Mouse (Mus musculus): ENCODE results near the gene St7.

Gene St7

GRCm38 (mm10) chr6:17816865-17817435 lies 124.2 kb downstream of the St7 start:
- DNase-seq (ENCODE audit: low read depth), result no peak

DNA sequence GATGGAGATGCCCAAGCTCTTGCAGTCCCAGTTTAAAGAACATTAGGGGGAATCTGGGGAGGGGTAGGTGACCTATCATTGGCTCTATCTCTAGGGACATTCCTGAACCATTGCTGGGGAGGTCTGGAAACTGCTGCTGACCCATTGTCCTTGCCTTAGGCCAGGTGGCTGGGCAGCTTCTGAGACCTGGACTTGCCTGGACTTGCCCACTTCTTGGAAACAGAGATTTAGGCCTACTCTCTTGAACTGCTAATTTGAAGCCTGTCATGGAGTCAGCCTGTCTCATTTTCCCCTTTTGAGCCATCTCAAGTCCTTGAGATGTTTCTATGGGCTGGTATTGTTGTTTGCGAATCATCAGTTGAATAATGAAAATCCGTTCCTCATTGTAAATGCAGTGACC lies 130.9 kb downstream of the St7 start:
- no peak for DNase-seq (ENCODE audit: low read depth)

GRCm38 (mm10) chr6:17824735-17825134 lies 132.0 kb downstream of the St7 start:
- no peak for DNase-seq (ENCODE audit: low read depth)

DNA sequence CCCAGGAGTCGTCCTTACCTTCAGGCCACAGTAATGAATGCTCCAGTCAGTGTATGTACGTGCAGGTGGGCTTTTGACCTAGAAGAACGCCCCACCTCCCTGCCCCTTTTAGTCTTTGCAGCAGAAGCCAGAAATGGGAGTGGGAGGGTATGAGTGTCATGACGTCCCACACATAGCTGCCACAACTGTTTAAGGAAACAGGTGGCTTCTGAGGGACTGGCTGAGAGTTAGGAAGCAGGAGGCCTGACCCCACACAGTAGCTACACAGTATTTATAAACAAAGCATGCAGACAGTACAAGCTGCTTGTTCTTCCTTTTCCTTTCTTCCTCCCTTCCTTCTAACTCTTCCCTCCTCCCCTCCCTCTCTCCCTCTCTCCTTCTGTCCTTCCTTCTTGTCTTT lies 135.6 kb downstream of the St7 start:
- no peak for DNase-seq (ENCODE audit: low read depth)

GRCm38 (mm10) chr6:17829981-17830380 lies 137.2 kb downstream of the St7 start:
- no peak for DNase-seq (ENCODE audit: low read depth)

GRCm38 (mm10) chr6:17834493-17834892 lies 141.8 kb downstream of the St7 start:
- peak; percentile 73 for DNase-seq (ENCODE audit: low read depth)

GRCm38 (mm10) chr6:17835693-17836092 lies 143.0 kb downstream of the St7 start:
- no peak for DNase-seq (ENCODE audit: low read depth)

- DNase-seq (ENCODE audit: low read depth), result peak; percentile 34
These were observed 144.9 kb downstream of the St7 start for GRCm38 (mm10) chr6:17837676-17838075.

DNA sequence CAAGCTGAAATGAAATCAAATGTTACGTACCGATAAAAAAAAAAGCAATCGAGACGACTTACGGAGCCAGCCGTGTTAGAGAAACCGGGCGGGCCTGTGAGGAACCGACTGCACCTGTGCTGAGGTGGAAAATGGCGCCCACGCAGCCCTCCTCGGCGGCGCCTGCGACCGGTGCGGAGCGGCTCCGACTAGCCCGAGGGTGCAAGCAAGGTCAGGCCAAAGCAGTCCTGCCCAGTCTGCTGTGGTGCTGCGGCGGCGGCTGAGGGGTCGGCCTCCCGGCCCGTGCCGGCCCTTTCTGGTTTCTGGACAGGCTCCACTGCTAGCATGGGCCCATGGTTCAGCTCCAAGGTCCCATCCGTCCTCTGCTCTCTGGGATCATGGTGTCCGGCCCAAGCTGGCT lies 147.7 kb downstream of the St7 start:
- no peak for DNase-seq (ENCODE audit: low read depth)

DNA sequence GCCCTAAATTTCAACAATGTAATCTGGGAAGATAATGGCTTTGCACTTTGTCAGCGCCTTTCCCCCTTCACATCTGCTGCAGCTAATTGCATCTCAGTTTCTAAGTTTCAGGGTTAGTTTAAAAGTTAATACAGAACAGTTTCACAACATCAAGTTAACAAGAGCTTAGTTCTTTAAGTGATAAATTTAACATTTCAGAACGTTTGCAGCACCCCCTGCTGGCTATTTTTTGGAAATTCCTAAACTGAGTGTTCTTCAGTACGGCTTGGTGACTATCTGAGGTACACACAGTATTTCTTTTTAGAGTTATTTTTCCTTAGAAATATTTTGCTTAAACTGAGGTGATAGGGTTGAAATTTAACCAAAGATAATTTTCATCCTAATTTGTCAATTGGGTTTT lies 150.0 kb downstream of the St7 start:
- peak; percentile 49 for DNase-seq (ENCODE audit: low read depth)

DNA sequence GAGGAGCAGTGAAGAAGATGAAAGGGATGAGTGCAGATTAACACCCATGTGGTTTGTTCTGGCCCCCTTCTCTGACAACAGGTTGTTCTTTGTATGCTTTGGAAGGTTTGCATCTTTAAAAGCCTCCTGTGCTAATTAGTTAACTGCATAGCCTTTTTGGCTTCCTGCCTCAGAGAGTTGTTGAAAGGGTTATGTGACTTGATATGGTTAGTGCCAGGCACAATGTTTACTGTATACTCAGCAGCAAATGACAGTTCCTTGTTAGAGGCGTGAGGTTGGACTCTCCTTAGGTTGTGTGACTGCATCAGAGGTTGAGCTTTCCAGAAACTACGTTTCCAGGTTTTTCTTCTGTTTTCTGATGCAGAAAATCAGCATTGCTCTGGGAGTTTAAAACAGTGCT lies 158.6 kb downstream of the St7 start:
- no peak for DNase-seq (ENCODE audit: low read depth)

- no peak for DNase-seq (ENCODE audit: low read depth)
These were observed 161.0 kb downstream of the St7 start for GRCm38 (mm10) chr6:17853587-17854274.

DNA sequence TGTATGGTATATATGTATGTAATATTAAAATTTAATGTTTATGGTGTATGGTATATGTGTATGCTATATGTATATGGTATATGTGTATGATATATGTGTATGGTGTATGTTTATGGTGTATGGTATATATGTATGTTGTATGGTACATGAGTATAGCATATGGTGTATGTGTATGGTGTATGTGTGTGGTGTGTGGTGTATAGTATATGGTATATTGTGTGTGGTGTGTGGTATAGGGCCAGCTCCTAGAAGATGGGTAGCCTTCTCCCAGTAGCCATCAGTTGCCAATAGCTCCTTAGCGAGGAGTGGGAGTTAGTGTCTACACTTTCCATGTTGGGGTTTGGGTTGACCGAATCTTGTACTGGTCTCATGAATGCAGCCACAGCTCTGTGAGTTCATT lies 162.9 kb downstream of the St7 start:
- DNase-seq (ENCODE audit: low read depth), result no peak

- DNase-seq (ENCODE audit: low read depth), result no peak
These were observed 166.8 kb downstream of the St7 start for GRCm38 (mm10) chr6:17859564-17859963.

DNA sequence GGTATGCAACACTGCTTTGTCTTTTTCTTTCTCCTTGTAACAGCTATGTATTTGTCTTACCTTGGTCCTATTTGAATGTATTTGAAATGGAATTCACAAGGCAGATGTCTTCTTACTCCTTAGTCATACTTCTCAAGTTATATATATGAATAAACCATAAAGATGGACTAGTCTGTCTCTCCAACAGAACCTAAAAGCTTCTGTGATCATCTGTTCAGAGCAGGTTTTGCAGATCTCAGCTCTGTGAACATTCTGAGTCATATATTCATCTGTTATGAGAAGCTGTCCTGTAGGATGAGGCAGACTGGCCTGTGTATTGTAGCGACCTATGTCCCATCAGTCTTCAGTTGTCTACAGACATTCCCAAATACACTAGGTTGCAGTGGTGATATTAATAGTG lies 167.7 kb downstream of the St7 start:
- no peak for DNase-seq (ENCODE audit: low read depth)

DNA sequence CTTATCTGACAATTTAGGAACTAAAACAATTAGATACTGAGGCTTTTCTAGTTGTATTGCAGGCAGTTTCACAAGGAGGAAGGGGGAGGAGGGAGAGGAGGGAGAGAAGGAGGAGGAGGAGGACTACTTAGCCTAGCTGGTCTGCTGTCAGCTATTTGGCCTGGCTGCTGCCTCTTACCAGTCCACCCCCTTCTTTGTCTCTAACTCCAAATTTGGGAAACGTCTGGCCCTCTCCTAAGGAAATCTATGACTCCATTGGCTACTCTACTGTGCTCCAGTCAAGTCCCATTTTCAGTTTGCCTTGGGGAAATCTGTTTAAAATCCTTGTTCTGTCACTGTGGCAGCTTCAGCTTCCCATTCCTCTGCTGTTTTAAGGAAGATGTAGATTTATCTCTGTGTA lies 175.1 kb downstream of the St7 start:
- DNase-seq (ENCODE audit: low read depth), result no peak

DNA sequence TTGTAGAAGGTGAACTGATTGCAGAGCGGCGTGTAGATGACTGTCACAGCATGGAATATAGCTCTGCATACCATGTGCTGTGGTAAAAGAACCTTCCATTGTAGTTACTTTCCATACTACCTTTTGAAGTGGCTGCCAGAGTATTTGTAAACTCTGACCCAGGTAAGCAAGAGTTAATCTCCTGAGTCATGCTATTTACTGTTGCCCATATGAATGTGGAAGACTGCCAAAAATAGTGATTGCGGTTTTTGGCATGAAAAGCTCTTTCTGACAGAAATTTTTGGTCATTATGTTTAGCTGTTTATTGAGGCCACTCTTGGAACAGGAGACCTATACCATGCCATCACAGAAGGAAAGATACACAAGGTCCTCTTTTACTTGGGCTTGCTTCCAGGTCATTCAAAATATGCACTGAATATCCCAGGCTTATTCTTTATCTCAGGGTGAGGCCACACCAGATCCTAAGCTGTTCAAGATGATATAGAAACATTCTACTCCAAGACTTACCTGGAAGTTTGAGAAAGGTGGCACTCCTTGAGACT lies 179.2 kb downstream of the St7 start:
- DNase-seq (ENCODE audit: low read depth), result no peak

DNA sequence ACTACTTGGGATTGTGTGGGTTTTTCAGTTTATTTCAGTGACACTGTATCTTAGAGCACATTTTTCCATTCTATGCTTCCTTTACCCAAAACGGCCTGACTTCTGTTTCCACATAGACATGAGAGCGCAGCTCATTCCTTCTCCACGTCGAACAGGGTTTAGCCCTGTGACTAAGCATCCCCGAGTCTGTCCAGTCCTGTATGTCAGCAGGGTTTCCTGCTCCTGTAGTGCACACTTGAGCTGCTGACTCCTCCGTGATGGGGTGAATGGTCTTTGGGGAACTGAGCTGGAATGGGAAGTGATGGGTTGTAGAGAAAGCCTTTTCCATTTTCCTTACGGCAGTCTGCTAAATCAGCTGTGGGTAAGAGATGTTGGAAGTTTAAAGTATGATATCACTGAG lies 182.9 kb downstream of the St7 start:
- no peak for DNase-seq (ENCODE audit: low read depth)

DNA sequence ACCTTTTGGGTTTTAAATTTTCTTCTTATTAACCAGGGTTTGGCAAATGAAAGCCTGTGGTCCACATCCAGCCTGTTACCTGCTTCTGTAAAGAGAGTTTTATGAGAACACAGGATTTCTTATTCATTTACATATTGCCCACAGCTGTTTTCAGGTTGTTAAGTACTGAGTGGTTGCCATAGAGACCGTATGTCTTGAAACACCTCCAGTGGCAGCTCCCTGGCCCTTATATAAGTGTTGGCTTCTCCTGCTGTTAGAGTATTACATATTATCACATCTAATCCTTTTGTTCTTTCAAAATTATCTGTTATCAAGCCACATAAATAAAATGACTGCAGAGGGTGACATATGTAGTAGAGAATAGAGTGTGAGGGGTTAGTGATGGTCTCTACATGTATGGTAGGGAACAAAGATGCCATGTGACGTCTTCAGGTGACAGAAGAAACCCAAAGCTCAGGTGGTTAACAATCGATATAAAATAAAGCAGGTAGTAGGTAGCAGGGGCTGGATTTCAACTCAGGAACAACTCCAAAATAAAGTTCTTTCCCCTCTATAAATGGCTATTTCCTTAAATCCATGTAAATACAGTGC lies 183.4 kb downstream of the St7 start:
- no peak for DNase-seq (ENCODE audit: low read depth)

- no peak for DNase-seq (ENCODE audit: low read depth)
These were observed 184.0 kb downstream of the St7 start for GRCm38 (mm10) chr6:17876670-17877179.

DNA sequence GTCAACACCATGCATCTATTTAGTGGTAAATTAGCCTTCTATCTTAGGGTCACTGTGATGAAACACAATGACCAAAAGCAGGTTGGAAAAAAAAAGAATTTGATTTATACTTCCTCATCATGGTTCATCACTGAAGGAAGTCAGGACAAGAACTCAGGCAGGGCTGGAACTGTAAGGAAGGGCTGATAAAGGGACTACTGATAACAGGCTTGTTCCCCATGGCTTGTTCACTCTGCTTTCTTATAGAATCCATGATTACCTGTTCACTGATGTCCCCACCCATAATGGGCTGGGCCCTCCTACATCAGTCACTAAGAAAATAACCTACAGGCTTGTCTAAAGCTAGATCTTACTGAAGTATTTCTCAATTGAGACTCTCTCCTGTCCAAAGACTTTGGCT lies 190.2 kb downstream of the St7 start:
- no peak for DNase-seq (ENCODE audit: low read depth)

GRCm38 (mm10) chr6:17887765-17888164 lies 195.0 kb downstream of the St7 start:
- no peak for DNase-seq (ENCODE audit: low read depth)

DNA sequence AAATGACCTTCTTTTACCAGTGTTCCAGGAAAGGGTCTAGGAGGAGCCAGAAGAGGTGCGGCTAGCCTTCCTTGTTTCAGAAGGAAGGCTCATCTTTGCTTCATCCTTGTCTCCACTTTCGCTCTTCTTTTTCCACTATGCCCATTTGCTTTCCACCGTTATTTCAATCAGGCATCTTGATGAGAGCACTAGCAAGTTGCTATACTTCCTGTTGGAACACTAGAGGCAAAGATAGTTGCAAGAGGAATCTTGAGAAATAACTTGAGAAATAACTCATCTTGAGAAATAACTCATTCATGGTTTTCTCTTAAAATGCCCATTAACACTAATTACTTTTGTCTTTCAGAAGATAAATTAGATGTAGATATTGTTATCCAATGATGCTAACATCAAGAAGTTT lies 202.8 kb downstream of the St7 start:
- DNase-seq (ENCODE audit: low read depth), result no peak
